Mouse (Mus musculus): ENCODE measurements around the gene Cdh4.

The Cdh4 gene

DNA sequence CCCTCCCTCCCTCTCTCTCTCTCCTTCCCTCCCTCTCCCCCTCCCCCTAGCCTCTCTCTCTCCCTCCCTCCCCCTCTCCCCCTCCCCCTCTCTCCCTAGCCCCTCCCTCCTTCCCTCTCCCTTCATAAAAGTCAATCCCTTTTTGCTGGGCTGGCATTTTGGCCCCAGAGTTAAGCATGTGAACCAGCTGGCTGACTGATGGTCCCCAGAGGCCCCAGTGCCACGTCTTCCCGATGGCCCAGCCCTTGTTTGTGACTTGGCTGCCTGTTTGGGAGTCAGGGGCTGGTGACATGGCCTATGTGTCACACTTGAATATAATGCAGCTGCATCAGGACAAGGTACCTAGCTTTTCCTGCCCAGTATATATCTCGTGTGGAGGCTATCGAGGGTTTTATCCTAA is 96.3 kb downstream of the Cdh4 start:
- no peak for DNase-seq (ENCODE audit: low spot score)

DNA sequence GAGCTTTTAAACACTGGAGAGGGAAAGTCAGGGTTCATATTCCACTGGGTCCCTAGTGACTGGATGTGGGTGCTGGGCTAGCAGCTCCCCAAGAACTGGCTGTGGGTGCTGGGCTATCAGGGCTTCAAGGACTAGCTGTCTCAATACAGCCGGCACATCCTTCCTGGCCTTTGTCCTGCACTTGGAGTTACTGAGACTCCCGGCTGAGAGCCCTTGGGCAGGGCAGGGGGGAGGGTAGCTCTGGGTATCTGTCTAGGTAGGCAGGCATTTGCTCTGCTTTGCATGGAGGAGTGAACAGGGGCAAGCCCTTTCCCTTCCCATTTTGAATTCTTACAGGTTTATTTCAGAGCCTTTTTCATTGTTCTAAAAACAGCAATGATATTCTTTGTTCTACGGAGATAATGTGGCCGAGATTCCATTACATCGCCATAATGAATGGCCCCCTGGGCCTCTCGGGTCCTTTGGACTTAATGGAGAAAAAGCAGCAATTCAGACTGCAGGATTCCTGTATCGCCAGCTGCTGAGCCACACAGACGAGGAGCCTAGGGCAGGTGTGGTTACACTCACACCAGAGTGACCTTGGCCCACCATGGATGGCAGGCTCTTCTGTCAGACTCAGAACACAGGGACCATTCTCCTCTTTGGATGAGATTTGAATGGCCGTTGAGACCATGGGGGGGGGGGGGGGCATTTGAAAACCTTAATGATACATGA is 97.5 kb downstream of the Cdh4 start:
- no peak for DNase-seq (ENCODE audit: low spot score)

DNA sequence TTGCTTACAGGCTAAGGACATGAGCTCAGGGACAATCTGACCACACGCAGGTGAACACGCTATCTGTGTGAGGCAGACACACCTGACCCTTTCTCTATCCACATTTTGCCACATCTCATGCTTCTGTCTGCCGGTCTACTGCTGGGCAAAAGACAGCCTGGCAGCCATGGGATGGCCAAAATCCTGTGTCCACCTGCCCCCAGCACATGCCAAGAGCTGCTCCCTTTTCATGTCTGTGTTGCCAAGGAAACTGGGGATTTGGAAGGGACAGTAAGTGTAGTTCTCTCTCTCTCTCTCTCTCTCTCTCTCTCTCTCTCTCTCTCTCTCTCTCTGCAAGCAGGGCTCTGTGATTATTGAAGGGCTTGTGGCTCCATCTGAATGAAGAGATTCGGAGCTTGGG is 98.9 kb downstream of the Cdh4 start:
- no peak for DNase-seq (ENCODE audit: low spot score)

GRCm38 (mm10) chr2:179547627-179548026 is 105.4 kb downstream of the Cdh4 start:
- DNase-seq (ENCODE audit: low spot score) = no peak

- no peak for DNase-seq (ENCODE audit: low spot score)
These were observed 113.7 kb downstream of the Cdh4 start for GRCm38 (mm10) chr2:179555928-179556327.

- no peak for DNase-seq (ENCODE audit: low spot score)
These were observed 120.1 kb downstream of the Cdh4 start for GRCm38 (mm10) chr2:179562350-179562749.

DNA sequence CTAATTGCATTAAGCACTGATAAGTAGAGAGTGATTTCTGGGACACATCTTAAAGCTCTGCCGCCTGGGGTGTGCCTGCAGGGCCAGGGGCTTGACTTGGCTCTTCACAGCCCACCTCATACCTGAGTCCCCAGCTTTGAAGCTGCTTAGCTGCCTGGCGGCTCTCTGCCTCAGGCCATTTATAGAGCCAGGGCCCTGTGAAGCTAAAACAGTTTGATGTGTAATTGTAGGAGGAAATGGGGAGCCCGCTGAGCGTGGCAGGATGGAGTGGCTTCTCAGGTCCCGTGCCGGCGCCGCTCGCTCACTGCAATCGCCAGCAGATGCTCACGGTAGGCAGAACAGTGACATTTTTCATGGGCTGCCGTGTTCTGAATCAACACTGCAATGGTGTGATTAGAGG is 123.4 kb downstream of the Cdh4 start:
- DNase-seq (ENCODE audit: low spot score) = no peak

GRCm38 (mm10) chr2:179567886-179568285 is 125.7 kb downstream of the Cdh4 start:
- no peak for DNase-seq (ENCODE audit: low spot score)

DNA sequence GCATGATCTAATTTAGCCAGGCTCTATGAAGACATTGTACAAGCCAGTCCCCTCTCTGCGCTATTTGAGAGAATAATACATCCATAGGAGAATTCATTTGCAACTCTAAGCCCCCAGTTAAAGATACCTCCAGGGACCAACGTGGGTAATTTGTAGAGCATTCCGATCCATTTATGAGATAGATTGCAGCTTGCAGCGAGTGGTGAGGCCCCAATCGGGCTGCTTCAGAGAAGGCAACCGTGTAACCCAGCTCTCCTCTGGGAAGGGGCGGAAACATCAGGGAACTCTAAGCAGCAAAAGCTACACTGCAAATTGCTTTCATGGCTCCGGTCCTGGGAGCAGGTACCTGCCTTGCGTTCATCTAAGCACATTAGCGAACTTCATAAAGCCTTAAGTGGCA is 126.9 kb downstream of the Cdh4 start:
- no peak for DNase-seq (ENCODE audit: low spot score)

DNA sequence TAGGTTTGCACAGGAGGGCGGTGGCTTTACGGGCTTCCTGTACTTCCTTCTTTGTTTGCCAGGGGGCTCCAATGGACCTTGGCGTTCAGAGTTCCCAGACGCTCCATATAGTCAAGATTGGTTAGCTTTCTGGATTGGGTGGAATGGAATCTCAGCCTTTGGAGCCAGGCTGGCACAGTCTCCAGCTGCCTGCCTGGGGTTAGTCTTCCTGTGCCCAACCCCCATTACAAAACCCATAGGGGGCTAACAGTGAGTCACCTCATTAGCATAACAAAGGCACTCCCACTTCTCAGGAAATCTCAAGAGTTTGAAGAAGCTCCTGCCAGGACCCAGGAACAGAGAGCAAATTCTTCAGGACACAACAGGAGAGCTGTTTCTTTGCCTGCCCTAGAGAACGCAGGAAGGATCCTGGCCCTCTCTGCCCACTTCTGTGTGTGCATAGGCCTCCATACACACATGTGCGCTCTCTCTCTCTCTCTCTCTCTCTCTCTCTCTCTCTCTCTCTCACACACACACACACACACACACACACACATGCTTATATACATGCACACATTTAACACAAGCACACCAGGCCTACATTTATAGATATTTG is 129.0 kb downstream of the Cdh4 start:
- DNase-seq (ENCODE audit: low spot score) = no peak

DNA sequence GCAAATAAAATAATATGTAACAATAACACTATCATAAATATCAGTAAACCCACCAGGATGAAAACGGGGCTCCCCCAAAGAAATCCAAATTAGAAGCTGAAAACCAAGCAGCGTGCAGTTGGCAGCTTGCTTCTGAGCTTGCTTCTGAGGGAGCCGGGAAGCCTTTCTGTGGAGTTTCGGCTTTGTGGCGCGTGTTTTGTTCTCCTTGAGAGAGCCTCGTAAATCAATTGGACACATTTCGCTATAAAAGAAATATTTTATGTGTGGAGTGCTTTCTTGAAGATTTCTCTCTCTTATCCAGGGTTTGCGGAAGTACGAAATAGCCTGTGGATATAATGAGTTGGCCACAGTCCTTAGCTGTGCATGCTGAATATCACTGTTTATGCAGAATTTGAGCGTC is 131.1 kb downstream of the Cdh4 start:
- no peak for DNase-seq (ENCODE audit: low spot score)

GRCm38 (mm10) chr2:179573786-179574185 is 131.6 kb downstream of the Cdh4 start:
- DNase-seq (ENCODE audit: low spot score) = no peak

GRCm38 (mm10) chr2:179575585-179575984 is 133.4 kb downstream of the Cdh4 start:
- no peak for DNase-seq (ENCODE audit: low spot score)

DNA sequence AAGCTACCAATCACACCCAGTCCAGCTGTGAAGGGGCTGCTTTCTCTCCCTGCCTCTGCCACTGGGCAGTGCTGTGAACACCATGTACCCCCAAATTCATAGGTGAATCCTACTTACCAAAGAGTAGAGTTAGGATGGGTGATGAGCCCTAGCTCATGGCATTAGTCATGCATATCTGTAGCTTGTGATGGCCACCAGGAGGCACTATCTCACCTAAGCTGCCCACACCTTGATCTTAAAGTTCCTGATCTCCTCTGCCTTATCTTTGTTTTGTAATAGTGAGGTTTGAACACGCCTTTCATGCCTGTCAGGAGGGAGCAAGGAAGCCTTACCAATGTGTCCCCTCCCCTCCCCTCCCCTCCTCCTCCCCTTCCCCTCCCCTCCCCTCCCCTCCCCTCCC is 134.0 kb downstream of the Cdh4 start:
- DNase-seq (ENCODE audit: low spot score) = no peak

GRCm38 (mm10) chr2:179578329-179578728 is 136.1 kb downstream of the Cdh4 start:
- no peak for DNase-seq (ENCODE audit: low spot score)

- no peak for DNase-seq (ENCODE audit: low spot score)
These were observed 136.6 kb downstream of the Cdh4 start for GRCm38 (mm10) chr2:179578842-179579241.

DNA sequence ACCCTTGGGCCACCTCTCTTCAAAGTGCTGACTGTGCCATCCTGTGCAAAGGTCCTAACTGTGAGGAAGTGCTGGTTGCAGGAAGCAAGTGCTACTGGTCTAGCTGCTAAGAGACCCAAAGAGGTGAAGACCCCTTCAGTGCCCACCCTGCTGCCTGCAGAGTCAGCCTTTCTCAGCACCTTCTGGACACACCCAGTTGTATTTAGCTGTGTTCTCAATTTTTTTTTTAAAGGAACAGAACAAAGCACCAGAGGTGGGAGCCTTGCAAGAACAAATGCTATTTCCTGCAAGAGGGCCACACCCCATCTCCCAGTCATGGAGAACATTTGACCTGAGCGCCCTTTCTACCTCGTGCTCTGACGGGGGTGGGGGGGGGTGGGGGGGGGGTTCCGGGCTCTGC is 138.2 kb downstream of the Cdh4 start:
- DNase-seq (ENCODE audit: low spot score) = no peak

- DNase-seq (ENCODE audit: low spot score) = no peak
These were observed 138.8 kb downstream of the Cdh4 start for GRCm38 (mm10) chr2:179581058-179581457.

DNA sequence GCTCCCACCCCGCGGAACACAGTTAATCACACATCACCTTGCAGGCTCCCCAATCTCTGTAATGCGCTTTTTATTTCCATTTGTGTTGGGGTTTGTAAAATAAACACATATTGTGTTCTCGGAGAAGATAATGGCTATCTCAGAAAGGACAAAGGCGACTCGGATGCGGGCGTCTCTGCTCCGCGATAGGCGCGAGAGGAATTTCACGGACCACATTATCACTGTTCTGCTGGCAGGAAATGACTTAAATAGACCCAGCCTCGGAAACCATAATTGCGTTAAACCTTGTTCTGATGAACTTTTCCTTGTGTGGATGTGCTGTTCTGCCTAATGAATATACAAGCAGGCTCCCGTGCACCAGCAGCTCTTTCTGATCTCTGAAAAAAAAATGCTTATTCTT is 140.7 kb downstream of the Cdh4 start:
- DNase-seq (ENCODE audit: low spot score) = no peak

- DNase-seq (ENCODE audit: low spot score) = no peak
These were observed 142.4 kb downstream of the Cdh4 start for GRCm38 (mm10) chr2:179584672-179585071.

- no peak for DNase-seq (ENCODE audit: low spot score)
These were observed 144.2 kb downstream of the Cdh4 start for GRCm38 (mm10) chr2:179586436-179586835.

DNA sequence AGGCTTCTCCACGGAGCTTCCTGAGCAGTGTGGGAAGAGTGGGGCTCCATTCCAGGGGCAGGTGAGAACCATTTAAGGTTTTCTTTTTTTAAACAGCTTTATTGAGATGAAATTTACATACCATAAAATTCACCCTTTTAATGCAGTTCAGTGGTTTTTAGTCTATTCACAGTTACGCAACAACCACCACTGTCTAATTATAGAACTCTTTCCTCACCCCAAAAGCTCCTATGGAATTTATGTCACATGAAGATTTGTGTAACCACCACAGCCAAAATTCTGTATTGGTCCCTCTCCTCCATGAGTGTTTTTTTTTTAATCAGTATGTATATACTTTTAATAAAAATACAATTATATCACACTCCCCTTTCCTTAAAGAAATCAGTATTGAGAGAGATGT is 144.8 kb downstream of the Cdh4 start:
- DNase-seq (ENCODE audit: low spot score) = no peak

DNA sequence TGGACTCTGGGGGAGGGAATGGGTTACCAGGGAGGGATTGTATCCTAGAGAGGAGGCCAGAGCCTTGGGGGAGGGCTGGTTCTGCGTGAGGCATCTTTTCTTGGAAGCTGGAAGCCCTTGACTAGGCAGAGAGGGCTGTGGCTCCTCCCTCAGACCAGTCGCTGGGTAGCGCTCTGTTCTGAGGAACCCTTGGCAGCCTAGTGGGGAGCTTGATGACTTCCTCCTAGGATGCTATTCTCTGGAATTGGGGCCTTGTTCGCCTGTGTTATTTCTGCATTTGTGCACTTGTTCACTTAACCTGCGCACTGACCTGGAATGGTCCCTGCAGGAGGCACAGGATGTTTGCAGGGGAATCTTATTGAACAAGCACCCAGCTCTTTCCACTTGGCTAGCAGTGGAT is 149.4 kb downstream of the Cdh4 start:
- no peak for DNase-seq (ENCODE audit: low spot score)

GRCm38 (mm10) chr2:179595013-179595412 is 152.8 kb downstream of the Cdh4 start:
- no peak for DNase-seq (ENCODE audit: low spot score)

All from ovary, postnatal 10 days (tissue).